Mouse (Mus musculus) hindbrain, embryonic 14.5 days (tissue): ENCODE measurements around the gene Zfp961. TPM values are rescaled to one million over a fixed set of nuclear protein-coding genes. Genes with fewer than 3 reads are reported as not detected.
"Not testable (repeated sequence)": the region's sequence is repeated elsewhere in the genome, so short reads cannot be mapped to it uniquely, and the experiment has no call there.

ENCODE experiments used
- ATAC-seq: fragments of 200-750 bp; cut with Nextera tagmentation; 2 replicates; pipeline ENCODE4 v1.8.0; 2017; ENCODE audit warnings: moderate number of reproducible peaks, mild to moderate bottlenecking, moderate TSS enrichment, moderate library complexity; ENCODE audit not compliant: low FRiP score
- DNase-seq: peaks from one replicate; pipeline ENCODE4 v3.0.0-alpha.2; 2015; ENCODE audit warnings: low spot score
- H3K27ac ChIP-seq: fragments of 300-500 bp; sonication (generic); 2 replicates; pipeline ENCODE4 v1.5.1; 2014; ENCODE audit warnings: mild to moderate bottlenecking, moderate library complexity
- H3K27me3 ChIP-seq: fragments of 300-500 bp; sonication (generic); 2 replicates; pipeline ENCODE4 v1.6.1; 2014; ENCODE audit warnings: mild to moderate bottlenecking, low read length, mixed read lengths; ENCODE audit not compliant: control insufficient read depth, insufficient read depth
- H3K36me3 ChIP-seq: fragments of 300-500 bp; sonication (generic); replicated peaks from 2 replicates; pipeline ENCODE4 v1.6.1; 2014; ENCODE audit not compliant: control insufficient read depth, insufficient read depth
- H3K4me1 ChIP-seq: fragments of 300-500 bp; sonication (generic); replicated peaks from 2 replicates; pipeline ENCODE4 v1.6.1; 2014; ENCODE audit warnings: antibody characterized with exemption, low read length, mixed read lengths; ENCODE audit not compliant: control insufficient read depth, insufficient read depth
- H3K4me2 ChIP-seq: fragments of 300-500 bp; sonication (generic); replicated peaks from 2 replicates; pipeline ENCODE4 v1.6.1; 2014; ENCODE audit warnings: mild to moderate bottlenecking, moderate library complexity
- H3K4me3 ChIP-seq: fragments of 300-500 bp; sonication (generic); replicated peaks from 2 replicates; pipeline ENCODE4 v1.5.1; 2014; ENCODE audit warnings: mild to moderate bottlenecking, low read length
- H3K9ac ChIP-seq: fragments of 300-500 bp; sonication (generic); 2 replicates; pipeline ENCODE4 v1.6.1; 2014
- H3K9me3 ChIP-seq: fragments of 300-500 bp; sonication (generic); 2 replicates; pipeline ENCODE4 v1.6.1; 2016; ENCODE audit warnings: low read length; ENCODE audit not compliant: control insufficient read depth
- WGBS: fragments of 180-500 bp; shearing (Covaris S2); extraction: QIAGEN DNeasy Blood & Tissue Kit; methylation state at CpG from one replicate; pipeline ENCODE4 v1.1.7; 2014; 5-methylcytosine and 5-hydroxymethylcytosine counted together
- polyA plus RNA-seq: library from polyadenylated mRNA; unstranded; fragments of >200 nt; fragmentation: Nextera tagmentation; extraction: Ambion mirVana; gene quantifications from 2 replicates; pipeline ENCODE4 v1.2.1, GENCODE M21; 2014

The Zfp961 gene
- polyA plus RNA-seq, 1 experiment from 2014 or later = 18.8 TPM

- Histone ChIP-seq H3K27me3 (no peaks in the 10 kb centered on the region), H3K4me1 (peaks cover 11% of the 10 kb centered on the region), H3K36me3 (peaks cover 33% of the 10 kb centered on the region), H3K27ac (no peak overlapping the region), H3K4me3 (no peak overlapping the region), H3K4me2 (no peak overlapping the region), H3K9me3 (peaks cover 3% of the 10 kb centered on the region; the same call in 1 of the 2 replicates), H3K9ac (no peak overlapping the region)
- DNase-seq = no peak
- ATAC-seq = no peak
- 100% methylated on average over 3 of the region's 3 CpGs for WGBS
Observed at GRCm38 (mm10) chr8:71926551-71926950, 24.3 kb upstream of the Zfp961 start.

DNA sequence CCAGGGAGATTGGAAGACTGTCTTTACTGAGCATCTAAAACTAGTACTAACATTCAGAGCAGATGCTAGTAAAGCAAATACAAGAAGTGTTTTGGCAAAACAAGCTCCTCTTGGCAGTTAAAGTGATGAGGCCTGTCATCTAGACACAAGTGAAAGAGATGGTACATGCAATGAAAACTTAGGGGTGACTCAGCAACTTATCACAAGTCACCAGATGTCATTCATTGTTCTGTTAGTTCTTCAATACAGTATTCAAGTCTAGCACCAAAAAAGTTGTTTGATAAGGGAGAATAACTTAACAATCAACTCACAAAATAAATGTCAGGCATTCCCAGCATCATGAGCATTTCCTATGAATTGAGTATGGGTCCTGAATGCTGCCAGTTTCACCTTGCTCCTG lies 23.1 kb upstream of the Zfp961 start:
- no peak for ATAC-seq

GRCm38 (mm10) chr8:71938037-71938436 lies 12.8 kb upstream of the Zfp961 start:
- DNase-seq, H3K4me1 ChIP-seq, H3K27me3 ChIP-seq, H3K4me3 ChIP-seq, H3K4me2 ChIP-seq, ATAC-seq, H3K27ac ChIP-seq, H3K9ac ChIP-seq, H3K9me3 ChIP-seq, H3K36me3 ChIP-seq: not testable (repeated sequence)
- 93% methylated on average over 2 of the region's 2 CpGs for WGBS

More for the DNA sequence above, 23.1 kb upstream of the Zfp961 start:
- no peak for DNase-seq
- Histone ChIP-seq H3K4me2 (no peak overlapping the region), H3K27ac (no peak overlapping the region), H3K27me3 (no peaks in the 10 kb centered on the region), H3K4me1 (peaks cover 11% of the 10 kb centered on the region), H3K9me3 (peaks cover 5% of the 10 kb centered on the region; the same call in 1 of the 2 replicates), H3K4me3 (no peak overlapping the region), H3K9ac (no peak overlapping the region), H3K36me3 (peaks cover 37% of the 10 kb centered on the region)

- Histone ChIP-seq H3K9me3 (no peaks in the 10 kb centered on the region), H3K9ac (no peak overlapping the region), H3K27me3 (no peaks in the 10 kb centered on the region), H3K4me1 (no peaks in the 10 kb centered on the region), H3K27ac (no peak overlapping the region), H3K4me3 (no peak overlapping the region), H3K36me3 (no peaks in the 10 kb centered on the region), H3K4me2 (no peak overlapping the region)
- WGBS = 81% methylated on average over 2 of the region's 2 CpGs
- ATAC-seq (no peak), DNase-seq (no peak)
Observed at GRCm38 (mm10) chr8:71940293-71941208, 10.3 kb upstream of the Zfp961 start.

- Histone ChIP-seq H3K9me3 (no peaks in the 10 kb centered on the region), H3K4me1 (no peaks in the 10 kb centered on the region), H3K27me3 (no peaks in the 10 kb centered on the region), H3K4me3 (no peak overlapping the region), H3K4me2 (no peak overlapping the region), H3K27ac (no peak overlapping the region), H3K9ac (no peak overlapping the region), H3K36me3 (no peaks in the 10 kb centered on the region)
- 88% methylated on average over 1 of the region's 1 CpGs for WGBS
- DNase-seq (no peak), ATAC-seq (no peak)
Observed at GRCm38 (mm10) chr8:71941776-71942175, 9.1 kb upstream of the Zfp961 start.

DNA sequence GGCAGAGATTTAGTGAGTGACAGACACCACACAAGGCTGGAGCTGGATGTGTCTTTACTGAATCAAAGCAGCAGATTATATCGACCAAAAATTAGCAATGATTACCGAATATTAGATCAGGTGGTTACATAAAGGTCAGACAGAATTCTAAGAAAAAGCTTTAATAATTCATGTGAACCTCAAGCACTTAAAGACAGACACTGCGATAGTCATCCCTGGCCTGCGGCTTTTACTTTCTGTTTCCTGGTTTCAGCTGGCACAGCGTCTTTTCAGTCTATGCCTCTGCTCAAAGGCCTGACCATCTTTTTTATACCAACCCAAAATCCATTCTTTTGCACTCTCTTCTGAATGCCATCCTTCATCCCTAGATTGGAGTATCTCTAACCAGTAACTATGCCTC lies 2.2 kb upstream of the Zfp961 start:
- no peak for DNase-seq
- Histone ChIP-seq H3K27me3 (no peaks in the 10 kb centered on the region), H3K4me1 (peaks cover 12% of the 10 kb centered on the region), H3K36me3 (0 out of 2 replicates have a peak, but pooled peaks cover 5% of the 10 kb centered on the region), H3K9me3 (no peaks in the 10 kb centered on the region), H3K9ac (no peak overlapping the region), H3K27ac (no peak overlapping the region), H3K4me2 (no peak overlapping the region), H3K4me3 (no peak overlapping the region)
- WGBS = 88% methylated on average over 5 of the region's 5 CpGs
- no peak for ATAC-seq

GRCm38 (mm10) chr8:71951436-71952161 lies 761 bp downstream of the Zfp961 start:
- DNase-seq = no peak

GRCm38 (mm10) chr8:71952489-71952888 lies 1.7 kb downstream of the Zfp961 start:
- Histone ChIP-seq H3K4me2 (no peak overlapping the region; the same call in 1 of the 2 replicates), H3K4me3 (no peak overlapping the region)
- 94% methylated on average over 1 of the region's 1 CpGs for WGBS

More at GRCm38 (mm10) chr8:71951436-71952161, 761 bp downstream of the Zfp961 start:
- Histone ChIP-seq H3K36me3 (0 out of 2 replicates have a peak, but pooled peaks cover 5% of the 10 kb centered on the region), H3K27ac (no peak overlapping the region), H3K4me3 (peak overlapping the region; percentile 56), H3K4me2 (peak overlapping the region; percentile 58), H3K4me1 (peaks cover 12% of the 10 kb centered on the region), H3K9ac (peak overlapping the region; percentile 68), H3K9me3 (peaks cover 27% of the 10 kb centered on the region), H3K27me3 (no peaks in the 10 kb centered on the region)
- no peak for ATAC-seq
- 46% methylated on average over 14 of the region's 14 CpGs for WGBS

More at GRCm38 (mm10) chr8:71952489-71952888, 1.7 kb downstream of the Zfp961 start:
- Histone ChIP-seq H3K36me3 (0 out of 2 replicates have a peak, but pooled peaks cover 5% of the 10 kb centered on the region), H3K27me3 (no peaks in the 10 kb centered on the region), H3K9ac (no peak overlapping the region), H3K9me3 (peaks cover 28% of the 10 kb centered on the region), H3K27ac (no peak overlapping the region), H3K4me1 (peaks cover 12% of the 10 kb centered on the region)
- ATAC-seq (no peak), DNase-seq (no peak)
